Mouse (Mus musculus): ENCODE data around the gene Pde12. TPM values are rescaled to one million over a fixed set of nuclear protein-coding genes. Genes with fewer than 3 reads are reported as not detected.

Pde12 gene
- polyA plus RNA-seq, 1 experiment from 2014 or later = 11.4 TPM

- peak overlapping the region; percentile 94 for H3K4me3 ChIP-seq
- H3K36me3 ChIP-seq (replicated peaks) = peaks cover 37% of the 10 kb centered on the region
- peaks cover 37% of the 10 kb centered on the region for H3K4me1 ChIP-seq
- peak overlapping the region; percentile 98 for H3K27ac ChIP-seq
- H3K9me3 ChIP-seq = no peaks in the 10 kb centered on the region
- H3K27me3 ChIP-seq (ENCODE audit: poor library complexity, severe bottlenecking) = no peaks in the 10 kb centered on the region
- no peak for DNase-seq (ENCODE audit: extremely low spot score, low spot score)
- WGBS = 33% methylated on average over 6 of the region's 6 CpGs
Observed at GRCm38 (mm10) chr14:26667991-26668370, 1.7 kb downstream of the Pde12 start.

DNA sequence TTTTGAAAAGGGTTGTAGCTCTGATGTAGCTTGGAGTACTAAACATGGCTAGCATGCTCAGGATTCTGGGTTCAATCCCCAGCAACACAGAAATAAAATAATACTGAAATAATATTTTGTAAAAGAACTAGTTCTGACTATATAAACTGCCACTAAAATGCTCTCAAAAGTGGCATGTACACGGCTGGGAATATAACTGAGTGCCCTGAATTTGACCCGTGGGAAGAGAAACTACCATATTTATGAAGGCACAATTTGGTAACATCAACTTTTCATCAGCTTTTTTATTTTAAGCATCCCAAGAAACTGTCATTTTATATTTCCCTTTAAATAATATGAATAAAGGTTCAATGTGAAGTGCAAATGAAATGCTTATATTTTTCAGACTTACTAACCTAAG is 5.8 kb downstream of the Pde12 start:
- Histone ChIP-seq H3K36me3 (replicated peaks) (peaks cover 58% of the 10 kb centered on the region), H3K27me3 (ENCODE audit: poor library complexity, severe bottlenecking) (no peaks in the 10 kb centered on the region), H3K4me3 (no peak overlapping the region), H3K27ac (no peak overlapping the region), H3K9me3 (no peaks in the 10 kb centered on the region), H3K4me1 (peaks cover 28% of the 10 kb centered on the region)
- WGBS = 87% methylated on average over 2 of the region's 2 CpGs
- no peak for DNase-seq (ENCODE audit: extremely low spot score, low spot score)

DNA sequence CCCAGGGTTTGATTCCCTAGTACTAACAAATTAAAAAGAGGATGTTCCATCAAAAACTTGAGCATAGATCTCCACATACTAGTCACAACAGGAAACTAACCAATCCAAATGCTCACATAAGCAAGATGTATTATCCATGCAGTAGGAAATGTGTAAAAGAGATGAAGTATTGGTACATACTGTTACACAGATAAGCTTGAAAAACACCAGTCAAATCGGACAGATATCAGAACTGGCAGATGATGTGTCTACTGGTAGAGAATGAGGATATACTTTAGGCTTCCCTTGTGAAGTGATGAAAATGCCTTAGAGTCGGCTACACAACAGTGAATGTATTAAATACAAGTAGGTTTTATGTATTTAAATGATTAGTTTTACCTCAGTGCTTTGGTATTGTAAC is 7.2 kb downstream of the Pde12 start:
- no peak overlapping the region for H3K4me3 ChIP-seq
- H3K27ac ChIP-seq = no peak overlapping the region
- 90% methylated on average over 2 of the region's 2 CpGs for WGBS
- H3K36me3 ChIP-seq (replicated peaks) = peaks cover 71% of the 10 kb centered on the region
- no peaks in the 10 kb centered on the region for H3K27me3 ChIP-seq (ENCODE audit: poor library complexity, severe bottlenecking)
- peaks cover 14% of the 10 kb centered on the region for H3K4me1 ChIP-seq
- no peaks in the 10 kb centered on the region for H3K9me3 ChIP-seq
- no peak for DNase-seq (ENCODE audit: extremely low spot score, low spot score)

DNA sequence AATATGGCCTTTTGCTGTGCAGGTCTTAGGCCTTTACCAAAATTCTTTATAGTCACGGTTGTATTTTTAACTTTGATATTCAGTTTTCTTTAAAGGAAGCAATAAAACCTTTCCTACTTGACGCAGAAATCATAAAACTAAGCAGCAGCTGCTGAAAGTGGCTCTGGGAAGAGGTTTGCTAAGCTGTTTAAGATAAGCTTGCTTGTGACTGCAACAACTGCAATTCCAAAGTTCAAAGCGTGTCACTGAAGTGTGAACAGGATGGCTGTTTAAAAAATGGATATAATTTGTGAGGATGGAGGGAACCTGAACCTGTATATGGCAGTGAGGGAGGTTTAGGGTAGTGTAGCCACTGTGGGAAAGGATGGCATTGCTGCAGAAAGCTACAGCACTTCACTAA is 7.7 kb downstream of the Pde12 start:
- Histone ChIP-seq H3K27ac (no peak overlapping the region), H3K27me3 (ENCODE audit: poor library complexity, severe bottlenecking) (no peaks in the 10 kb centered on the region), H3K9me3 (no peaks in the 10 kb centered on the region), H3K4me3 (no peak overlapping the region), H3K4me1 (peaks cover 10% of the 10 kb centered on the region), H3K36me3 (replicated peaks) (peaks cover 76% of the 10 kb centered on the region)
- 93% methylated on average over 3 of the region's 3 CpGs for WGBS
- no peak for DNase-seq (ENCODE audit: extremely low spot score, low spot score)

- 93% methylated on average over 1 of the region's 1 CpGs for WGBS
Observed at GRCm38 (mm10) chr14:26660233-26660632, 9.4 kb downstream of the Pde12 start.

DNA sequence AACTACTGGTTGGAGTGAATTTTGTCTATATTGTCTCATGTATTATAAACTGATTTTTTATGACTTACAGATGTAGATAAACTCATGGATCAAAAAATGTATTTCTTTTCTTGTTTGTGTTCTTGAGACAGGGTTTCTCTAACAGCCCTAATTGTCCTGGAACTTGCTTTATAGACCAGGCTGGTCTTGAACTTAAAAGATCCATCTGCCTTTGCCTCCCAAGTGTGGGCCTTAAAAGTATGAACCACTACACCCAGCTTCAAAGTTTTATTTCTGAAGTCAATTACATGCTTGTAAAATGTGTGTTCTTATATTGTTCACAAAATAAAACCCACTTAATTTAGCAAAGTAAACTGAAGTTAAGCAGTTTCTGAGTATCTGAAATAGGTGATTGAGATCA is 11.5 kb downstream of the Pde12 start:
- no peaks in the 10 kb centered on the region for H3K9me3 ChIP-seq
- H3K4me3 ChIP-seq = no peak overlapping the region
- no peaks in the 10 kb centered on the region for H3K4me1 ChIP-seq
- H3K27ac ChIP-seq = no peak overlapping the region
- peaks cover 76% of the 10 kb centered on the region for H3K36me3 ChIP-seq (replicated peaks)
- no peaks in the 10 kb centered on the region for H3K27me3 ChIP-seq (ENCODE audit: poor library complexity, severe bottlenecking)
- DNase-seq (ENCODE audit: extremely low spot score, low spot score) = no peak

More at GRCm38 (mm10) chr14:26660233-26660632, 9.4 kb downstream of the Pde12 start:
- no peak overlapping the region for H3K4me3 ChIP-seq
- no peaks in the 10 kb centered on the region for H3K4me1 ChIP-seq
- peaks cover 75% of the 10 kb centered on the region for H3K36me3 ChIP-seq (replicated peaks)
- H3K27ac ChIP-seq = no peak overlapping the region
- DNase-seq (ENCODE audit: extremely low spot score, low spot score) = no peak
- no peaks in the 10 kb centered on the region for H3K27me3 ChIP-seq (ENCODE audit: poor library complexity, severe bottlenecking)
- H3K9me3 ChIP-seq = no peaks in the 10 kb centered on the region

DNA sequence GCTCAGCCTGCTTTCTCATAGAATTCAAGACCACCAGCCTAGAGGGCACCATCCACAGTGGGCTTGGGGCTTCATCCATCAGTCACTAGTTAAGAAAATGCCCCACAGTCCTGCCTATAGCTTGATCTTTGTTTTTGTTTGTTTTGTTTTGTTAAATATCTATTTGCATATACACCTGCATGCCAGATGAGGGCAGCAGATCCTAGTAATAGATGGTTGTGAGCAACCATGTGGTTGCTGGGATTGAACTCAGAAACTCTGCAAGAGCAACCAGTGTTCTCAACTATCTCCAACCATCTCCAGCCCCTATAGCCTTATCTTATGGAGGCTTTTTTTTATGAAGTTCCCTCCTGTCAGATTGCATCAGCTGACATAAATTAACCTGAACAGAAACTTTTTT is 17.8 kb downstream of the Pde12 start:
- no peak for DNase-seq (ENCODE audit: extremely low spot score, low spot score)
- Histone ChIP-seq H3K9me3 (no peaks in the 10 kb centered on the region), H3K4me1 (no peaks in the 10 kb centered on the region), H3K27me3 (ENCODE audit: poor library complexity, severe bottlenecking) (no peaks in the 10 kb centered on the region), H3K36me3 (replicated peaks) (peaks cover 93% of the 10 kb centered on the region), H3K27ac (no peak overlapping the region), H3K4me3 (no peak overlapping the region)

GRCm38 (mm10) chr14:26647811-26648210 is 21.9 kb downstream of the Pde12 start:
- H3K36me3 ChIP-seq (replicated peaks) = peaks cover 62% of the 10 kb centered on the region
- H3K27ac ChIP-seq = no peak overlapping the region
- peaks cover 8% of the 10 kb centered on the region for H3K4me1 ChIP-seq
- H3K9me3 ChIP-seq = no peaks in the 10 kb centered on the region
- DNase-seq (ENCODE audit: extremely low spot score, low spot score) = no peak
- no peaks in the 10 kb centered on the region for H3K27me3 ChIP-seq (ENCODE audit: poor library complexity, severe bottlenecking)
- no peak overlapping the region for H3K4me3 ChIP-seq
- WGBS = 93% methylated on average over 2 of the region's 2 CpGs

DNA sequence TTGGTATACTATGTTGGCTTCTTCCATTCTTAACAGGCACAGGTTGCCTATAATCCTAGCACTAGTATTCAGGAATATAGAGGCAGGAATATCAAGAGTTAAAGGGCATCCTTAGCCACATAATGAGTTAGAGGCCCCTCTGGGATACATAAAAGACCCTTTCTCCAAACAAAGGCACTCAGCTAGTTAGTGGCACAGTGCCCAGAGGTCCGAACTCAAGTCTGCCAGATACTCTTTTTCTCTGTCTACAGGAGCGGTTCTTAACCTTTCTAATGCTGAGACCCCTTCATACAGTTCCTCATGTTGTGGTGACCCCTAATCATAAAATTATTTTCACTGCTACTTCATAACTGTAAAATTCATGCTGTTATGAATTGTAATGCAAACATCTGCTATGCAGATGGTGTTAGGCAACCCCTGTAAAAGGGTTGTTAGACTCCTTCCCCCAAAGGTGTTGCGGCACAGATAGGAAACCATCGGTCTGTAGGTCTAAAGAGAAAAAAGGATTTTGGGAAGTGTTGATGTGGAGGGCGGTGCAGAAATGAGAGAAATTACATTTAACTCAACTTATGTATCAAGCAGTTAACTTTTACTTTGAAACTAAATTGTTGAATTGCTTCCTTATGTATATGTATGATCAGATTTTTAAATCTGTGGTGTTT is 23.6 kb downstream of the Pde12 start:
- no peak overlapping the region; the same call in 1 of the 2 replicates for H3K4me3 ChIP-seq
- H3K4me1 ChIP-seq = peaks cover 8% of the 10 kb centered on the region
- DNase-seq (ENCODE audit: extremely low spot score, low spot score) = no peak
- H3K9me3 ChIP-seq = no peaks in the 10 kb centered on the region
- H3K27me3 ChIP-seq (ENCODE audit: poor library complexity, severe bottlenecking) = no peaks in the 10 kb centered on the region
- H3K27ac ChIP-seq = no peak overlapping the region
- 80% methylated on average over 5 of the region's 5 CpGs for WGBS
- peaks cover 47% of the 10 kb centered on the region for H3K36me3 ChIP-seq (replicated peaks)

DNA sequence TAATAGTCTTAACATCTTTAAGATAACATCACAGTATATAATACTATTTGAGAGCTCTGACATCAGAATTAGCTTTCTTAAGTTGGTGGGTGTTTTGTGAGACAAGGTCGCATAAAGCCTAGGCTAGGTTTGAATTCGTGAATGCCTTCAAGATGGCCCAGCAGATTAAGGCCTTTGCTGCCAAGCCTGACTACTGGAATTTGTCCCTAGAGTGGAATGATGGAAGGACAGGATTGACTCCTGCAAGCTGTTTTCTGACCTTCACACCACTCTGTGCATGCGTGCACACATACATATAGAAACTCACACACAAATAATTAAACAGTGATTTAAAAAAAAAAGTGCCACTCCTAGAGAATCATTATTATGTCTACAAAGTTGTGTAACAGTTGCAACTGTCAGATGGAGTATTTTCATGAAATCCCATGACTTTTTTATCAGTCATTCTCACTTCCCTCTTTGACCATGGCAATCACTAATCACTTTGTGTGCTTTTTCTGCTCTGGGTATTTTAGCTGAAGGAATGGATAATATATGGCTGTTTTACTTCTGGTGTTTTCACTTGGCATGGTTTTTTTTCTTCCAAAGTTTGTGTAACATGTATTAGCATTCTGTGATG is 26.6 kb downstream of the Pde12 start:
- 90% methylated on average over 3 of the region's 3 CpGs for WGBS
- Histone ChIP-seq H3K27me3 (ENCODE audit: poor library complexity, severe bottlenecking) (no peaks in the 10 kb centered on the region), H3K36me3 (replicated peaks) (peaks cover 25% of the 10 kb centered on the region), H3K27ac (no peak overlapping the region), H3K4me3 (no peak overlapping the region), H3K4me1 (peaks cover 21% of the 10 kb centered on the region), H3K9me3 (no peaks in the 10 kb centered on the region)
- no peak for DNase-seq (ENCODE audit: extremely low spot score, low spot score)

GRCm38 (mm10) chr14:26639961-26640360 is 29.7 kb downstream of the Pde12 start:
- H3K4me1 ChIP-seq = peaks cover 21% of the 10 kb centered on the region
- H3K4me3 ChIP-seq = peak overlapping the region; percentile 97
- no peak overlapping the region for H3K27ac ChIP-seq
- H3K36me3 ChIP-seq (replicated peaks) = peaks cover 7% of the 10 kb centered on the region
- no peaks in the 10 kb centered on the region for H3K27me3 ChIP-seq (ENCODE audit: poor library complexity, severe bottlenecking)
- no peaks in the 10 kb centered on the region for H3K9me3 ChIP-seq
- DNase-seq (ENCODE audit: extremely low spot score, low spot score) = no peak
- 74% methylated on average over 2 of the region's 2 CpGs for WGBS

DNA sequence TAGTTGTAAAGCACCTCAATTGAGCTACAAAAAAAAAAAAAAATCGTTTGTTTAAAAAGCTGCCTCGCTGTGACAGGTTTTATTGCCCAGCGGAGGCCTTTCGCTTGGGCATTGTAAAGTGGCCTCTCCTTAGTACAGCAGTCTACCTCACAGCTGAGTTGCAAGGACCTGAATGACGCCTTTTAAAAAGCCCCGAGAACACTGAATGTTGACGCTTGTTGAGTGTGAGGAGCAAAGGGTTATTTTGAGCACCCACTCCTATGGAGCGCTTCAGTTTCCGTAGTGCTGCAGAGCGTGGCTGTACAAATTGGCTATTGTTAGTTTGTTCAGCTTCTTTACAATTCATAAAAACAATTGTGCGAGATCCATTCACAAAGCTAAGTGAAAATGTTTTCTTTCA is 30.4 kb downstream of the Pde12 start:
- Histone ChIP-seq H3K9me3 (no peaks in the 10 kb centered on the region), H3K27ac (peak overlapping the region; percentile 91), H3K4me1 (peaks cover 21% of the 10 kb centered on the region), H3K4me3 (peak overlapping the region; percentile 97), H3K36me3 (replicated peaks) (peaks cover 7% of the 10 kb centered on the region), H3K27me3 (ENCODE audit: poor library complexity, severe bottlenecking) (no peaks in the 10 kb centered on the region)
- no peak for DNase-seq (ENCODE audit: extremely low spot score, low spot score)
- WGBS = 15% methylated on average over 11 of the region's 11 CpGs

- Histone ChIP-seq H3K27ac (peak overlapping the region; percentile 91), H3K27me3 (ENCODE audit: poor library complexity, severe bottlenecking) (no peaks in the 10 kb centered on the region), H3K4me1 (peaks cover 21% of the 10 kb centered on the region), H3K36me3 (replicated peaks) (peaks cover 7% of the 10 kb centered on the region), H3K9me3 (no peaks in the 10 kb centered on the region), H3K4me3 (peak overlapping the region; percentile 97)
- WGBS = under 1% methylated on average over 16 of the region's 16 CpGs
- peak; percentile 64 for DNase-seq (ENCODE audit: extremely low spot score, low spot score)
Observed at GRCm38 (mm10) chr14:26638708-26639084, 31.0 kb downstream of the Pde12 start.
